Mouse (Mus musculus): ENCODE measurements around the gene Dnah17. TPM values are rescaled to one million over a fixed set of nuclear protein-coding genes. Genes with fewer than 3 reads are reported as not detected.

Gene Dnah17
- total RNA-seq, 1 experiment: 0.40 TPM

DNA sequence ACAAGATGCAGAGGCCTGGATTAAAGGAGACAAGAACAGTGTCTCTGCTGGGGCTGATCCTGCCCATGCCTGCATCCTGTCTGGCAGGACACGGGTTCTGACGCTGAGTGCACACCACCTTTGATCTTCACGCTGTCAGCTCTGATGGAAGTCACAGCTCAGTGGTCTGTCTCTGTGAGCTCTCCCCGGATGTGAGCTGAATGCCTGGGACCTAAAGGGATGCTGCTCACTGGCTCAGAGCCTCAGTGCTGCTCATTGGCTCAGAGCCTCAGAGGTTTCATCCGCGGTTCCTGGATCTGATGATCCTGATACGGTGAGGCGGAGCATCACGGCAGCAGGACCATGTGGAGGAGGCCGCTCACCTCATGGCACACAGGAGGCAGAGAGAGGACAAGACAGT is 31.8 kb upstream of the Dnah17 start:
- Histone ChIP-seq H3K27ac (ENCODE audit: insufficient read depth, low read depth, low read length, poor library complexity, severe bottlenecking) (no peak overlapping the region), H3K36me3 (ENCODE audit: control insufficient read depth, insufficient read depth, low read length, poor library complexity, severe bottlenecking) (no peaks in the 10 kb centered on the region), H3K4me1 (ENCODE audit: control insufficient read depth in 2 of 2, insufficient read depth in 2 of 2, low read length in 2 of 2, poor library complexity in 1 of 2) (no peaks in the 10 kb centered on the region), H3K9me3 (ENCODE audit: control insufficient read depth, insufficient read depth, low read depth, low read length) (no peaks in the 10 kb centered on the region), H3K4me3 (ENCODE audit: insufficient read depth in 1 of 2, low read depth in 1 of 2, low read length in 2 of 2, poor library complexity in 1 of 2, severe bottlenecking in 1 of 2) (no peak overlapping the region), H3K9ac (ENCODE audit: insufficient read depth, low read depth, low read length, poor library complexity, severe bottlenecking) (no peak overlapping the region)
- DNase-seq (ENCODE audit: low read depth, low spot score): no peak
- TF ChIP-seq ZC3H11A (IDR thresholded peaks at IDR 0.05; ENCODE audit: borderline replicate concordance, low read depth, low read length): no peak
- TF ChIP-seq ZNF384 (IDR thresholded peaks at IDR 0.05; ENCODE audit: low read depth, low read length): no peak
- TF ChIP-seq MAFK (IDR thresholded peaks at IDR 0.05; ENCODE audit: insufficient read depth, low read depth, low read length): no peak
- no peak for TF ChIP-seq CHD2 (IDR thresholded peaks at IDR 0.05; ENCODE audit: low read depth, low read length)
- no peak for TF ChIP-seq HCFC1 (IDR thresholded peaks at IDR 0.05; ENCODE audit: borderline replicate concordance, insufficient read depth, low read length)
- in situ Hi-C loops (cut with MboI; ENCODE audit: low sequenced_read_pairs in 2 of 2, unreplicated experiment in 2 of 2): no loop called here

DNA sequence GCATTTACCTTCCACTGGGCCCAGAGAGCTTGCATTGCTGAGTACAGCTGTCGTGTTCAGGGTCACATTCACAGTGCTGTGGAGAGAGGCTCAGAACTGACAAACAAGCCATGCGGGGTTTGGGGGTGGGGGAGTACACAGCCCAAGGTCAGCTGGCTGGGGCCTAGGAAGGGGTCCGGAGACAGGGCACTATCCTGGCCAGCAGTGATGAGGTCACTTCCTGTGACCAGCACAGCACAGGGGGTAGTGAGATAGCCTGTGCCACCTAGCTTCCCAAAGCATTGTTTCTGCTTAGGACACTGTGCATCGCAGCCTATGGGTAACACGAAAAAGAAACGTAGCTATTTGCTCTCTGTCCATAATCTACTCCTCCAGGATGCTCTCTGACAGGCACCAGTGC is 30.8 kb upstream of the Dnah17 start:
- Histone ChIP-seq H3K9me3 (ENCODE audit: control insufficient read depth, insufficient read depth, low read depth, low read length) (no peaks in the 10 kb centered on the region), H3K36me3 (ENCODE audit: control insufficient read depth, insufficient read depth, low read length, poor library complexity, severe bottlenecking) (no peaks in the 10 kb centered on the region), H3K9ac (ENCODE audit: insufficient read depth, low read depth, low read length, poor library complexity, severe bottlenecking) (no peak overlapping the region), H3K4me3 (ENCODE audit: insufficient read depth in 1 of 2, low read depth in 1 of 2, low read length in 2 of 2, poor library complexity in 1 of 2, severe bottlenecking in 1 of 2) (no peak overlapping the region), H3K27ac (ENCODE audit: insufficient read depth, low read depth, low read length, poor library complexity, severe bottlenecking) (no peak overlapping the region), H3K4me1 (ENCODE audit: control insufficient read depth in 2 of 2, insufficient read depth in 2 of 2, low read length in 2 of 2, poor library complexity in 1 of 2) (no peaks in the 10 kb centered on the region)
- TF ChIP-seq MAFK (IDR thresholded peaks at IDR 0.05; ENCODE audit: insufficient read depth, low read depth, low read length) (no peak), HCFC1 (IDR thresholded peaks at IDR 0.05; ENCODE audit: borderline replicate concordance, insufficient read depth, low read length) (no peak), ZNF384 (IDR thresholded peaks at IDR 0.05; ENCODE audit: low read depth, low read length) (no peak), CHD2 (IDR thresholded peaks at IDR 0.05; ENCODE audit: low read depth, low read length) (no peak), ZC3H11A (IDR thresholded peaks at IDR 0.05; ENCODE audit: borderline replicate concordance, low read depth, low read length) (no peak)
- in situ Hi-C loops (cut with MboI; ENCODE audit: low sequenced_read_pairs in 2 of 2, unreplicated experiment in 2 of 2): no loop called here
- no peak for DNase-seq (ENCODE audit: low read depth, low spot score)

DNA sequence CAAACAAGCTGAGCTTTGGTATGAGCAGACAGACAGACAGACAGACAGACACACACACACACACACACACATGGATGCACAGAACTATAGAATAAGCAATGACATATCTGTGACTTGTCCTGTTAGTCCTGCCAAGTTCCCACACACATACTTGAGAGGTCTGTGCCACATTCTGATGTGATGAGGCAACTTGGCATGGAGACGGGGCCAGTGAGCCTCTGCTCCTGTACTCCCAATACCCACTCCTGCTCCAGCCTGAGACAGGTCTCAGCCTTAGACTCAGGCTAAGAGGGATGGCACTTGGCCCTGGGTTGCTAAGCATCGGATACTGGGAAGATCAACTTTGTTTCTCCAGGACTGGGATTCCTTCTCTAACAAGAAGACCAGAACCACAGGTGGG is 30.3 kb upstream of the Dnah17 start:
- H3K9me3 ChIP-seq (ENCODE audit: control insufficient read depth, insufficient read depth, low read depth, low read length): no peaks in the 10 kb centered on the region
- no peaks in the 10 kb centered on the region for H3K4me1 ChIP-seq (ENCODE audit: control insufficient read depth in 2 of 2, insufficient read depth in 2 of 2, low read length in 2 of 2, poor library complexity in 1 of 2)
- H3K36me3 ChIP-seq (ENCODE audit: control insufficient read depth, insufficient read depth, low read length, poor library complexity, severe bottlenecking): no peaks in the 10 kb centered on the region
- no peak overlapping the region for H3K4me3 ChIP-seq (ENCODE audit: insufficient read depth in 1 of 2, low read depth in 1 of 2, low read length in 2 of 2, poor library complexity in 1 of 2, severe bottlenecking in 1 of 2)
- no peak overlapping the region for H3K27ac ChIP-seq (ENCODE audit: insufficient read depth, low read depth, low read length, poor library complexity, severe bottlenecking)
- DNase-seq (ENCODE audit: low read depth, low spot score): no peak
- H3K9ac ChIP-seq (ENCODE audit: insufficient read depth, low read depth, low read length, poor library complexity, severe bottlenecking): no peak overlapping the region
- in situ Hi-C loops (cut with MboI; ENCODE audit: low sequenced_read_pairs in 2 of 2, unreplicated experiment in 2 of 2): no loop called here
- TF ChIP-seq ZNF384 (IDR thresholded peaks at IDR 0.05; ENCODE audit: low read depth, low read length) (no peak), HCFC1 (IDR thresholded peaks at IDR 0.05; ENCODE audit: borderline replicate concordance, insufficient read depth, low read length) (no peak), MAFK (IDR thresholded peaks at IDR 0.05; ENCODE audit: insufficient read depth, low read depth, low read length) (no peak), ZC3H11A (IDR thresholded peaks at IDR 0.05; ENCODE audit: borderline replicate concordance, low read depth, low read length) (no peak), CHD2 (IDR thresholded peaks at IDR 0.05; ENCODE audit: low read depth, low read length) (no peak)

DNA sequence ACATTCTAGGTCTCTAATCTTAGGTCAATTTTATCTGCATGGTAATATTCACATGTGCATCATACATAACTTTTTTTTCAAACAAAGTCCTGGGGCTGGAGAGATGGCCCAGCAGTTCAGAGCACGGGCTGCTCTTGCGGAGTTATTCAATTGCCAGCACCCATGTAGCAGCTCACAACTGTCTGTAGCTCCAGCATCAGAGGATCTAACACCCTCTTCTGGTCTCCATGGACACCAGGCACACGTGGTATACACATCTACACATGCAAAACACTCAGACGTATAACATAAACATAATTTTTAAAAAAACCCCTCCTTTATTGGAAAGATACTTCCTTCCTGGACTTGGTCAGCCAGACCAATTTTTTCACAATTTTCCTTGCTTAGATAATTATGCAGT is 28.3 kb upstream of the Dnah17 start:
- no peak for TF ChIP-seq ZC3H11A (IDR thresholded peaks at IDR 0.05; ENCODE audit: borderline replicate concordance, low read depth, low read length)
- no peak for TF ChIP-seq MAFK (IDR thresholded peaks at IDR 0.05; ENCODE audit: insufficient read depth, low read depth, low read length)
- no peak for TF ChIP-seq ZNF384 (IDR thresholded peaks at IDR 0.05; ENCODE audit: low read depth, low read length)
- no peak for TF ChIP-seq CHD2 (IDR thresholded peaks at IDR 0.05; ENCODE audit: low read depth, low read length)
- in situ Hi-C loops (cut with MboI; ENCODE audit: low sequenced_read_pairs in 2 of 2, unreplicated experiment in 2 of 2): no loop called here
- no peaks in the 10 kb centered on the region for H3K36me3 ChIP-seq (ENCODE audit: control insufficient read depth, insufficient read depth, low read length, poor library complexity, severe bottlenecking)

DNA sequence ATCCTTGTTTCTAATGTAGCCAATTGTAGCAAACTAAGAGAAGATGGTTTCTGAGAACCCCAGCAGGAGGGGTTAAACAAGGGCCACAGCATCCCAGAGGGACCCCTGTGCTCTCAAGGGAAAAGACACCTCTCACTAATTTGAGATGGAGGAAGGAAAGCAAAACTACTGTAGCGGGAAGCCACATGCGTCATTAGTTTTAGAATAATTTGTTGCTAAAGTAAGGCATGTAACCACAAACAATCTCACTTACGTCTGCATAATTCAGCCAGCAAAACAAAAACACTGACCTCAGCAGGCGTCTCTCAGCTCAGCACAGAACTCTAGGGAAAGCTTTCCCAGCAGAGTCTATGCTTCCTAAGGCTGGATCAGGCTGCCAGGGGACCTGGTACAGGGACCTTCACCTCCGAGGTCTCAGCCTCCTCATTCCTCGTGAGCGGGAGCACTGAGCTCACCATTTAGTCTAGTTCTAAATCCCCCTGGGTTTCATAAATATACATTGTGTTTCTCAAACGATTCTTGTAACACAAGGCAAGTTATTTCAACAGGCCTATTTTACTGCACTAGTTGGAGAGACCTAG is 26.1 kb upstream of the Dnah17 start:
- DNase-seq (ENCODE audit: low read depth, low spot score): no peak
- no peak overlapping the region for H3K27ac ChIP-seq (ENCODE audit: insufficient read depth, low read depth, low read length, poor library complexity, severe bottlenecking)

More for the DNA sequence above, 28.3 kb upstream of the Dnah17 start:
- no peak overlapping the region for H3K9ac ChIP-seq (ENCODE audit: insufficient read depth, low read depth, low read length, poor library complexity, severe bottlenecking)
- DNase-seq (ENCODE audit: low read depth, low spot score): no peak
- no peaks in the 10 kb centered on the region for H3K4me1 ChIP-seq (ENCODE audit: control insufficient read depth in 2 of 2, insufficient read depth in 2 of 2, low read length in 2 of 2, poor library complexity in 1 of 2)
- H3K27ac ChIP-seq (ENCODE audit: insufficient read depth, low read depth, low read length, poor library complexity, severe bottlenecking): no peak overlapping the region
- no peaks in the 10 kb centered on the region for H3K9me3 ChIP-seq (ENCODE audit: control insufficient read depth, insufficient read depth, low read depth, low read length)
- no peak overlapping the region for H3K4me3 ChIP-seq (ENCODE audit: insufficient read depth in 1 of 2, low read depth in 1 of 2, low read length in 2 of 2, poor library complexity in 1 of 2, severe bottlenecking in 1 of 2)

More for the DNA sequence above, 26.1 kb upstream of the Dnah17 start:
- H3K9me3 ChIP-seq (ENCODE audit: control insufficient read depth, insufficient read depth, low read depth, low read length): no peaks in the 10 kb centered on the region
- in situ Hi-C loops (cut with MboI; ENCODE audit: low sequenced_read_pairs in 2 of 2, unreplicated experiment in 2 of 2): no loop called here
- no peaks in the 10 kb centered on the region for H3K4me1 ChIP-seq (ENCODE audit: control insufficient read depth in 2 of 2, insufficient read depth in 2 of 2, low read length in 2 of 2, poor library complexity in 1 of 2)
- H3K36me3 ChIP-seq (ENCODE audit: control insufficient read depth, insufficient read depth, low read length, poor library complexity, severe bottlenecking): no peaks in the 10 kb centered on the region
- TF ChIP-seq CHD2 (IDR thresholded peaks at IDR 0.05; ENCODE audit: low read depth, low read length) (no peak), HCFC1 (IDR thresholded peaks at IDR 0.05; ENCODE audit: borderline replicate concordance, insufficient read depth, low read length) (no peak), MAFK (IDR thresholded peaks at IDR 0.05; ENCODE audit: insufficient read depth, low read depth, low read length) (no peak), ZNF384 (IDR thresholded peaks at IDR 0.05; ENCODE audit: low read depth, low read length) (no peak), ZC3H11A (IDR thresholded peaks at IDR 0.05; ENCODE audit: borderline replicate concordance, low read depth, low read length) (no peak)
- no peak overlapping the region for H3K9ac ChIP-seq (ENCODE audit: insufficient read depth, low read depth, low read length, poor library complexity, severe bottlenecking)
- no peak overlapping the region for H3K4me3 ChIP-seq (ENCODE audit: insufficient read depth in 1 of 2, low read depth in 1 of 2, low read length in 2 of 2, poor library complexity in 1 of 2, severe bottlenecking in 1 of 2)

Measured in ES-E14 (cell line).